Mouse (Mus musculus): ENCODE results near the gene Cd3g.

DNA sequence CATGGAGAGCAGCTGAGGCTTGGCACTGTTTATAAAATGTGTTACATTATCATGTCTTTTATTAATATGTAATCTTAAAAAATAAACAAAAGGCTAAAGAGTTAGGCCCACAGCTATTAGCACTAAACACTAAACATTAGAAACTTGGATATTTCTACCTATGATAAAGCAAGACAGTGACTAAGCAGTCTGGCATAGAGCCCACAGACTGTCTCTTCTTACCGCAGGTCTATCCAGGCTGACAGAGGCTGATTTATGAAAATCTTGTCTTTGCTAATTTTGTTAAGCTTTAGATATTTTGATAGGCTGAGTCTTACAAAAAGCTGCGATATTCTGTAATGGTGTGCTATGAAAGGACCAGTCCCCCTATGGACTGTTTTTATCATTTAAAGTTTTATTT, 13.0 kb upstream of the Cd3g start:
- TF ChIP-seq CTCF (IDR thresholded peaks at IDR 0.05; ENCODE audit: borderline replicate concordance, insufficient read depth, low read depth, low read length) (no peak), POLR2A (IDR thresholded peaks at IDR 0.05; ENCODE audit: borderline replicate concordance, insufficient read depth, low read length) (no peak)
